ENCODE assay signal across 19 mouse cellular contexts in genomic region chr19:53168576-53168975, GRCm38 (mm10).
"Had no signal": no experiment of that assay in that cellular context is flagged by ENCODE, and none has a peak within 500 bp of the region (broad histone marks: within the 10 kb centered on the region; RNA-seq: fewer than 3 reads in every experiment).

No protein-coding gene starts in this region.

- H3K4me1 ChIP-seq: midbrain, embryonic 12.5 days; neural tube, embryonic 12.5 days had no signal

- H3K36me3 ChIP-seq: liver, embryonic 15.5 days; lung, embryonic 15.5 days; midbrain, embryonic 12.5 days; neural tube, embryonic 12.5 days had no signal

- ATAC-seq: liver, postnatal 0 days; lung, postnatal 0 days had no signal

- H3K27ac ChIP-seq: liver, embryonic 15.5 days; lung, embryonic 15.5 days; macrophage; midbrain, embryonic 12.5 days; neural tube, embryonic 12.5 days had no signal

- H3K9me3 ChIP-seq: liver, embryonic 15.5 days; lung, embryonic 15.5 days; midbrain, embryonic 12.5 days; neural tube, embryonic 12.5 days had no signal

- H3K4me3 ChIP-seq: liver, embryonic 15.5 days; lung, embryonic 15.5 days; midbrain, embryonic 12.5 days; neural tube, embryonic 12.5 days had no signal

- DNase-seq: liver, postnatal 0 days; lung, adult 2 months; lung, postnatal 14 days; lung, postnatal 36 days; midbrain, embryonic 14.5 days; retina, postnatal 1 day; right cerebral cortex, adult 18-20 months; right cerebral cortex, postnatal 25 days; right cerebral cortex, postnatal 4 days; spleen, adult 18-20 months; thymus, adult 18-20 months; thymus, postnatal 14 days; thymus, postnatal 36 days had no signal

- H3K4me2 ChIP-seq: liver, embryonic 15.5 days; lung, embryonic 15.5 days; midbrain, embryonic 12.5 days; neural tube, embryonic 12.5 days had no signal

- H3K27me3 ChIP-seq: liver, embryonic 15.5 days; lung, embryonic 15.5 days; midbrain, embryonic 12.5 days; neural tube, embryonic 12.5 days had no signal

- H3K9ac ChIP-seq: liver, embryonic 15.5 days; liver, postnatal 0 days; lung, embryonic 15.5 days; midbrain, embryonic 12.5 days; neural tube, embryonic 12.5 days had no signal
